Mouse (Mus musculus) layer of hippocampus, postnatal 25 days (tissue): ENCODE data around the gene Zfp39. TPM values are rescaled to one million over a fixed set of nuclear protein-coding genes. Genes with fewer than 3 reads are reported as not detected.
"Not testable (repeated sequence)": the region's sequence is repeated elsewhere in the genome, so short reads cannot be mapped to it uniquely, and the experiment has no call there.

Source experiments
- DNase-seq, 2 experiments: peaks; one replicate each; pipeline ENCODE4 v3.0.0; 2022; ENCODE audit warnings: mixed read lengths in 2 of 2, low spot score in 1 of 2; ENCODE audit errors: extremely low spot score in 1 of 2
- total RNA-seq, 2 experiments: library from RNA; stranded (reverse); gene quantifications; 2 replicates each; pipeline ENCODE4 v1.2.3; 2021

Zfp39 gene
- total RNA-seq, 2 experiments from 2014 or later = 9.2 to 9.3 TPM

DNA sequence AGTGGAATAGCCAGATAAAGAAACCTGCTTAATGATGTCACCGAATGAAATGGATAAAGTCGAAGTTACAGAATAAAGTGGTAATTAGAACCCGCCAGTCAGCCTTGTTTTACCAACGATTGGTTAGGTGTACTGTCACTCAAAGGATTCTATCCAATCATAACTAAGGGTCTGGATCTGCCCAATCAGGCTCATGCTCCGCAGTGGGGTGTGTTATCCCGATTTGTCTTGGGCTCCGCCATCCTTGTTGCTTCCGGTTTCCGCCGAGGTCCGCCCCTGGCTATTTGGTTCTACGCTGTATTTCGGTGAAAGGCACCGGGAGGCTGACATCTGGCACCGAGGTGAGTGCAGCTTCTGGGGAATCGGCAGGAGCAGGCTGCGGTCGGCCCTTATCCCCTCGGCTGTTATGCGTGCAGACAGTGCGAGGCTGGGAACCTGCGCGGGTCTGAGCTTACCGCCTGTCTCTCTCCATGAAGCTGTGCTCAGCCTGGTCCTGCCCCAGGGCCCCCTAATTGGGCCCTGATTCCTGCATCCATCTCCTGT is 57.0 kb downstream of the Zfp39 start, which contains the start of gene Gm12258:
Gene Gm12258 (plus strand): TSS at position 240 of the 543 bp plus-strand sequence.
- DNase-seq = peak; percentile 60 to 61

DNA sequence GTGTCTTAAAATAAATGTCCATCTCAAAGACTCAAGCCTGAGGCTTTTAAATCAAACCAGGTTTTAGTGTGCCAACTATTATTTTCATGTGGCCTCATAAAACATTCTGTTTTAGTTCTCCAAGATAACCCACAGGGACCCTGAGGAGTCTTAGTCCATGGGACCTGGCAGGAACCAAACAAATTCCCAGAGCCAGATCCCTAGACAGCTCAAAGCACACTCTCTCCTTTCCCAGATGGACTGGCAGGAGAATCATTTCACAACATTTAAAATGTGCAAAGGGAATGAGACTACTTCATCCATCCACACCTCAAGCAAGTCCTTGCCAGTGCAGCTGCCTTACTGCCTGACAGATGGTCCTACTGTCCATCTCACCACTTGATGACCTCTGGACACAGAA is 65.1 kb downstream of the Zfp39 start, which contains the start of gene Olfr311:
Gene Olfr311 (plus strand): TSS at position 301 of the 400 bp plus-strand sequence.
- DNase-seq = not testable (repeated sequence)

Other genes starting within 250 kb of the Zfp39 start
- not detected for gene Olfr322, start 245.4 kb downstream of the Zfp39 start, total RNA-seq
- not detected for gene Olfr320, start 223.1 kb downstream of the Zfp39 start, total RNA-seq
- gene Olfr319, start 205.1 kb downstream of the Zfp39 start, total RNA-seq = not detected
- gene Olfr318, start 180.2 kb downstream of the Zfp39 start, total RNA-seq = under 1 TPM in 1 of 2 experiments, not detected in 1; 0.09 TPM
- gene Olfr317, start 165.0 kb downstream of the Zfp39 start, total RNA-seq = under 1 TPM; 0.10 to 0.33 TPM
- gene Olfr316, start 151.5 kb downstream of the Zfp39 start, total RNA-seq = under 1 TPM; 0.31 to 0.34 TPM
- not detected for gene Olfr315, start 131.0 kb downstream of the Zfp39 start, total RNA-seq
- gene Olfr314, start 121.3 kb downstream of the Zfp39 start, total RNA-seq = not detected
- gene Fam183b, start 102.3 kb downstream of the Zfp39 start, total RNA-seq = 1 to 10 TPM; 5.9 to 7.2 TPM
- gene Olfr313, start 89.2 kb downstream of the Zfp39 start, total RNA-seq = not detected
- not detected for gene Olfr312, start 75.0 kb downstream of the Zfp39 start, total RNA-seq
- gene Olfr311, start 65.0 kb downstream of the Zfp39 start, total RNA-seq = not detected
- gene Gm12258, start 57.1 kb downstream of the Zfp39 start, total RNA-seq = 10 to 100 TPM; 17.9 to 20.3 TPM
- 10 to 100 TPM in 1 of 2 experiments, 1 to 10 TPM in 1; 7.1 to 10.2 TPM for gene 2810021J22Rik, start 37.0 kb downstream of the Zfp39 start, total RNA-seq
- not detected for gene Btnl10, start 13.7 kb upstream of the Zfp39 start, total RNA-seq
- gene Rnf187, start 34.7 kb upstream of the Zfp39 start, total RNA-seq = 100 to 1,000 TPM; 505 to 581 TPM
- 100 to 1,000 TPM in 1 of 2 experiments, 10 to 100 TPM in 1; 99.0 to 107 TPM for gene Hist3h2ba, start 44.7 kb upstream of the Zfp39 start, total RNA-seq
- gene Hist3h2a, start 50.5 kb upstream of the Zfp39 start, total RNA-seq = 10 to 100 TPM; 66.0 to 73.9 TPM
- gene Trim17, start 50.5 kb upstream of the Zfp39 start, total RNA-seq = 1 to 10 TPM; 5.3 to 5.5 TPM
- 10 to 100 TPM; 26.2 to 29.7 TPM for gene Trim11, start 73.9 kb upstream of the Zfp39 start, total RNA-seq
- 1 to 10 TPM; 1.5 to 2.2 TPM for gene Obscn, start 232.2 kb upstream of the Zfp39 start, total RNA-seq